Mouse (Mus musculus) frontal cortex, postnatal 10 days (tissue): Measurements from ENCODE around the gene D130043K22Rik.

ENCODE experiments used
- DNase-seq, 2 experiments: peaks; one replicate each; pipeline ENCODE4 v3.0.0; 2022; ENCODE audit warnings: low spot score in 2 of 2, mixed read lengths in 1 of 2

D130043K22Rik gene

GRCm38 (mm10) chr13:24893880-24894279 lies 48.9 kb downstream of the D130043K22Rik start:
- no peak for DNase-seq

GRCm38 (mm10) chr13:24901916-24902315 lies 57.0 kb downstream of the D130043K22Rik start:
- DNase-seq = no peak

GRCm38 (mm10) chr13:24903412-24903811 lies 58.5 kb downstream of the D130043K22Rik start:
- no peak for DNase-seq

GRCm38 (mm10) chr13:24905422-24905821 lies 60.5 kb downstream of the D130043K22Rik start:
- no peak for DNase-seq

GRCm38 (mm10) chr13:24906831-24907570 lies 62.1 kb downstream of the D130043K22Rik start:
- DNase-seq = no peak

- no peak for DNase-seq
Measured at GRCm38 (mm10) chr13:24909112-24909511, 64.2 kb downstream of the D130043K22Rik start.

GRCm38 (mm10) chr13:24913576-24913975 lies 68.6 kb downstream of the D130043K22Rik start:
- DNase-seq = no peak

- no peak for DNase-seq
Measured at GRCm38 (mm10) chr13:24914915-24915314, 70.0 kb downstream of the D130043K22Rik start.

- no peak for DNase-seq
Measured at GRCm38 (mm10) chr13:24915831-24916230, 70.9 kb downstream of the D130043K22Rik start.

- no peak for DNase-seq
Measured at GRCm38 (mm10) chr13:24920333-24920977, 75.5 kb downstream of the D130043K22Rik start.

- DNase-seq = no peak
Measured at GRCm38 (mm10) chr13:24921281-24921680, 76.3 kb downstream of the D130043K22Rik start.

- no peak for DNase-seq
Measured at GRCm38 (mm10) chr13:24923991-24924390, 79.1 kb downstream of the D130043K22Rik start.

- no peak for DNase-seq
Measured at GRCm38 (mm10) chr13:24930591-24930990, 85.7 kb downstream of the D130043K22Rik start.

GRCm38 (mm10) chr13:24933199-24933598 lies 88.3 kb downstream of the D130043K22Rik start:
- DNase-seq = no peak

GRCm38 (mm10) chr13:24936772-24937107 lies 91.8 kb downstream of the D130043K22Rik start:
- DNase-seq = no peak

GRCm38 (mm10) chr13:24937108-24937838 lies 92.3 kb downstream of the D130043K22Rik start, which contains the start of gene Aldh5a1:
Gene Aldh5a1 (minus strand): TSS chr13:24937661.
- peak; percentile 62 to 80 for DNase-seq

GRCm38 (mm10) chr13:24937839-24938166 lies 92.9 kb downstream of the D130043K22Rik start:
- no peak for DNase-seq

- DNase-seq = peak; percentile 38 to 68
Measured at GRCm38 (mm10) chr13:24938683-24939082, 93.7 kb downstream of the D130043K22Rik start.

GRCm38 (mm10) chr13:24939472-24939871 lies 94.5 kb downstream of the D130043K22Rik start:
- no peak for DNase-seq

- peak in 1 of 2 experiments; percentile 21 for DNase-seq
Measured at GRCm38 (mm10) chr13:24942512-24943282, 97.8 kb downstream of the D130043K22Rik start, which contains the start of gene Gpld1. Gene Gpld1 (plus strand): TSS chr13:24943152.

- DNase-seq = no peak
Measured at GRCm38 (mm10) chr13:24943303-24943702, 98.4 kb downstream of the D130043K22Rik start.

- no peak for DNase-seq
Measured at GRCm38 (mm10) chr13:24945567-24945966, 100.6 kb downstream of the D130043K22Rik start.
